Mouse (Mus musculus): ENCODE data around the gene A630095N17Rik.

GRCm38 (mm10) chr1:75223532-75223931, 8.4 kb downstream of the A630095N17Rik start:
- no peak for TF ChIP-seq GATA1 (IDR thresholded peaks at IDR 0.05; ENCODE audit: borderline replicate concordance, low read length)
- no peak for TF ChIP-seq FLI1 (IDR thresholded peaks at IDR 0.05; ENCODE audit: low read length)

Measured in megakaryocyte, embryonic 14.5 days (primary cell).